Mouse (Mus musculus) forebrain, embryonic 10.5 days (tissue): ENCODE measurements at regions not wholly inside any gene's neighbourhood (a gene's known extent, or its start where the extent isn't known, plus 50 kb on each side); places are given as distances from the start of the nearest gene placed in this dataset.

Source experiments
- DNase-seq: peaks from one replicate; pipeline ENCODE4 v3.0.0-alpha.2; 2017; ENCODE audit warnings: low spot score; ENCODE audit errors: extremely low spot score
- H3K27ac ChIP-seq: fragments of 300-500 bp; sonication (generic); 2 replicates; pipeline ENCODE4 v1.5.1; 2016; ENCODE audit warnings: mild to moderate bottlenecking
- H3K27me3 ChIP-seq: fragments of 300-500 bp; sonication (generic); 2 replicates; pipeline ENCODE4 v1.6.1; 2016; ENCODE audit warnings: mild to moderate bottlenecking; ENCODE audit not compliant: poor library complexity, severe bottlenecking
- H3K36me3 ChIP-seq: fragments of 300-500 bp; sonication (generic); replicated peaks from 2 replicates; pipeline ENCODE4 v1.6.1; 2016; ENCODE audit warnings: mild to moderate bottlenecking, moderate library complexity
- H3K4me1 ChIP-seq: fragments of 300-500 bp; sonication (generic); 2 replicates; pipeline ENCODE4 v1.6.1; 2016
- H3K4me3 ChIP-seq: fragments of 300-500 bp; sonication (generic); 2 replicates; pipeline ENCODE4 v1.5.1; 2016; ENCODE audit warnings: mild to moderate bottlenecking, moderate library complexity
- H3K9me3 ChIP-seq: fragments of 300-500 bp; sonication (generic); 2 replicates; pipeline ENCODE4 v1.6.1; 2016; ENCODE audit warnings: mild to moderate bottlenecking, moderate library complexity
- WGBS: fragments of 180-500 bp; shearing (Covaris S2); methylation state at CpG from one replicate; pipeline ENCODE4 v1.1.7; 2016; 5-methylcytosine and 5-hydroxymethylcytosine counted together

GRCm38 (mm10) chr5:101326122-101326521, 338.7 kb downstream of the Nkx6-1 start:
- H3K4me1 ChIP-seq, result peaks cover 21% of the 10 kb centered on the region
- WGBS, result 62% methylated on average over 4 of the region's 4 CpGs
- H3K9me3 ChIP-seq, result no peaks in the 10 kb centered on the region; the same call in 1 of the 2 replicates
- peaks cover 99% of the 10 kb centered on the region for H3K27me3 ChIP-seq
- no peak for DNase-seq
- no peak overlapping the region for H3K4me3 ChIP-seq
- no peaks in the 10 kb centered on the region for H3K36me3 ChIP-seq
- no peak overlapping the region for H3K27ac ChIP-seq

GRCm38 (mm10) chr5:101323041-101323950, 341.5 kb downstream of the Nkx6-1 start:
- Histone ChIP-seq H3K4me3 (peak overlapping the region; percentile 28), H3K27me3 (peaks cover 95% of the 10 kb centered on the region)

GRCm38 (mm10) chr5:101299986-101300385, 364.8 kb downstream of the Nkx6-1 start:
- Histone ChIP-seq H3K4me3 (no peak overlapping the region), H3K36me3 (no peaks in the 10 kb centered on the region), H3K4me1 (peaks cover 3% of the 10 kb centered on the region; the same call in 1 of the 2 replicates), H3K27me3 (no peaks in the 10 kb centered on the region), H3K9me3 (no peaks in the 10 kb centered on the region), H3K27ac (no peak overlapping the region)
- WGBS, result 83% methylated on average over 6 of the region's 6 CpGs
- no peak for DNase-seq

More at GRCm38 (mm10) chr5:101323041-101323950, 341.5 kb downstream of the Nkx6-1 start:
- Histone ChIP-seq H3K27ac (no peak overlapping the region), H3K9me3 (no peaks in the 10 kb centered on the region; the same call in 1 of the 2 replicates), H3K36me3 (no peaks in the 10 kb centered on the region), H3K4me1 (peaks cover 21% of the 10 kb centered on the region)
- 4% methylated on average over 20 of the region's 20 CpGs for WGBS
- peak; percentile 61 for DNase-seq

- no peak for DNase-seq
- Histone ChIP-seq H3K36me3 (no peaks in the 10 kb centered on the region), H3K9me3 (no peaks in the 10 kb centered on the region), H3K27me3 (no peaks in the 10 kb centered on the region), H3K4me3 (no peak overlapping the region), H3K4me1 (peaks cover 3% of the 10 kb centered on the region; the same call in 1 of the 2 replicates), H3K27ac (no peak overlapping the region)
- WGBS, result 82% methylated on average over 4 of the region's 4 CpGs
Measured at GRCm38 (mm10) chr5:101298411-101298810, 366.4 kb downstream of the Nkx6-1 start.

- Histone ChIP-seq H3K9me3 (no peaks in the 10 kb centered on the region), H3K4me1 (peaks cover 3% of the 10 kb centered on the region; the same call in 1 of the 2 replicates), H3K27ac (no peak overlapping the region), H3K4me3 (no peak overlapping the region), H3K27me3 (no peaks in the 10 kb centered on the region), H3K36me3 (no peaks in the 10 kb centered on the region)
- WGBS, result 74% methylated on average over 5 of the region's 5 CpGs
- DNase-seq, result no peak
Measured at GRCm38 (mm10) chr5:101297511-101298102, 367.2 kb downstream of the Nkx6-1 start.

- Histone ChIP-seq H3K4me3 (no peak overlapping the region), H3K36me3 (no peaks in the 10 kb centered on the region), H3K27ac (no peak overlapping the region), H3K4me1 (peaks cover 3% of the 10 kb centered on the region; the same call in 1 of the 2 replicates), H3K27me3 (no peaks in the 10 kb centered on the region), H3K9me3 (no peaks in the 10 kb centered on the region)
- 80% methylated on average over 7 of the region's 7 CpGs for WGBS
- DNase-seq, result no peak
Measured at GRCm38 (mm10) chr5:101295941-101296340, 368.9 kb downstream of the Nkx6-1 start.

- Histone ChIP-seq H3K27ac (no peak overlapping the region), H3K27me3 (no peaks in the 10 kb centered on the region), H3K4me1 (no peaks in the 10 kb centered on the region), H3K36me3 (no peaks in the 10 kb centered on the region), H3K4me3 (no peak overlapping the region), H3K9me3 (no peaks in the 10 kb centered on the region)
- WGBS, result 78% methylated on average over 3 of the region's 3 CpGs
- no peak for DNase-seq
Measured at GRCm38 (mm10) chr5:101294031-101294430, 370.8 kb downstream of the Nkx6-1 start.

GRCm38 (mm10) chr5:101288358-101288757, 376.4 kb downstream of the Nkx6-1 start:
- DNase-seq, result peak; percentile 26
- Histone ChIP-seq H3K36me3 (no peaks in the 10 kb centered on the region), H3K27ac (no peak overlapping the region), H3K9me3 (no peaks in the 10 kb centered on the region), H3K4me3 (no peak overlapping the region), H3K27me3 (no peaks in the 10 kb centered on the region), H3K4me1 (no peaks in the 10 kb centered on the region)
- 62% methylated on average over 6 of the region's 6 CpGs for WGBS

- no peaks in the 10 kb centered on the region for H3K9me3 ChIP-seq
- no peaks in the 10 kb centered on the region for H3K36me3 ChIP-seq
- DNase-seq, result no peak
- H3K27ac ChIP-seq, result no peak overlapping the region
- H3K4me1 ChIP-seq, result no peaks in the 10 kb centered on the region
- WGBS, result 84% methylated on average over 7 of the region's 7 CpGs
- H3K27me3 ChIP-seq, result no peaks in the 10 kb centered on the region
- no peak overlapping the region for H3K4me3 ChIP-seq
Measured at GRCm38 (mm10) chr5:101285941-101286340, 378.9 kb downstream of the Nkx6-1 start.

- no peak for DNase-seq
- WGBS, result 95% methylated on average over 3 of the region's 3 CpGs
Measured at GRCm38 (mm10) chr5:101250474-101250873, 405.0 kb downstream of the Gpat3 start.

GRCm38 (mm10) chr5:101242651-101243050, 397.1 kb downstream of the Gpat3 start:
- no peak overlapping the region for H3K27ac ChIP-seq
- H3K4me3 ChIP-seq, result no peak overlapping the region
- no peaks in the 10 kb centered on the region for H3K27me3 ChIP-seq
- H3K9me3 ChIP-seq, result no peaks in the 10 kb centered on the region
- no peak for DNase-seq
- WGBS, result 90% methylated on average over 2 of the region's 2 CpGs
- no peaks in the 10 kb centered on the region for H3K36me3 ChIP-seq
- no peaks in the 10 kb centered on the region for H3K4me1 ChIP-seq

More at GRCm38 (mm10) chr5:101250474-101250873, 405.0 kb downstream of the Gpat3 start:
- Histone ChIP-seq H3K27ac (no peak overlapping the region), H3K4me1 (no peaks in the 10 kb centered on the region), H3K4me3 (no peak overlapping the region), H3K36me3 (no peaks in the 10 kb centered on the region), H3K9me3 (no peaks in the 10 kb centered on the region), H3K27me3 (no peaks in the 10 kb centered on the region)

GRCm38 (mm10) chr5:101239298-101240118, 394.0 kb downstream of the Gpat3 start:
- Histone ChIP-seq H3K4me3 (no peak overlapping the region), H3K27ac (no peak overlapping the region), H3K4me1 (no peaks in the 10 kb centered on the region), H3K27me3 (no peaks in the 10 kb centered on the region), H3K9me3 (no peaks in the 10 kb centered on the region), H3K36me3 (no peaks in the 10 kb centered on the region)
- 84% methylated on average over 16 of the region's 16 CpGs for WGBS
- no peak for DNase-seq
